Mouse (Mus musculus): ENCODE results near the gene Slc5a11.
A peak's percentile ranks its signal among the peaks of the same experiment; 100 is the strongest.

Gene Slc5a11

GRCm38 (mm10) chr7:123198695-123199094, 15.9 kb upstream of the Slc5a11 start:
- DNase-seq (ENCODE audit: low read depth, low spot score) = peak; percentile 8

GRCm38 (mm10) chr7:123199151-123199550, 15.4 kb upstream of the Slc5a11 start:
- Histone ChIP-seq H3K36me3 (ENCODE audit: control insufficient read depth, insufficient read depth, low read length, poor library complexity, severe bottlenecking) (no peaks in the 10 kb centered on the region), H3K27me3 (ENCODE audit: control insufficient read depth, insufficient read depth, low read length, poor library complexity, severe bottlenecking) (no peaks in the 10 kb centered on the region)
- DNase-seq (ENCODE audit: low read depth, low spot score) = no peak

More at GRCm38 (mm10) chr7:123198695-123199094, 15.9 kb upstream of the Slc5a11 start:
- Histone ChIP-seq H3K27me3 (ENCODE audit: control insufficient read depth, insufficient read depth, low read length, poor library complexity, severe bottlenecking) (no peaks in the 10 kb centered on the region), H3K36me3 (ENCODE audit: control insufficient read depth, insufficient read depth, low read length, poor library complexity, severe bottlenecking) (no peaks in the 10 kb centered on the region)

- Histone ChIP-seq H3K36me3 (ENCODE audit: control insufficient read depth, insufficient read depth, low read length, poor library complexity, severe bottlenecking) (no peaks in the 10 kb centered on the region), H3K27me3 (ENCODE audit: control insufficient read depth, insufficient read depth, low read length, poor library complexity, severe bottlenecking) (no peaks in the 10 kb centered on the region)
- no peak for DNase-seq (ENCODE audit: low read depth, low spot score)
Observed at GRCm38 (mm10) chr7:123199656-123200206, 14.8 kb upstream of the Slc5a11 start.

- no peak for DNase-seq (ENCODE audit: low read depth, low spot score)
- H3K36me3 ChIP-seq (ENCODE audit: control insufficient read depth, insufficient read depth, low read length, poor library complexity, severe bottlenecking) = no peaks in the 10 kb centered on the region
Observed at GRCm38 (mm10) chr7:123200722-123201121, 13.9 kb upstream of the Slc5a11 start.

GRCm38 (mm10) chr7:123205261-123205660, 9.3 kb upstream of the Slc5a11 start:
- H3K36me3 ChIP-seq (ENCODE audit: control insufficient read depth, insufficient read depth, low read length, poor library complexity, severe bottlenecking) = no peaks in the 10 kb centered on the region
- no peaks in the 10 kb centered on the region for H3K27me3 ChIP-seq (ENCODE audit: control insufficient read depth, insufficient read depth, low read length, poor library complexity, severe bottlenecking)
- DNase-seq (ENCODE audit: low read depth, low spot score) = peak; percentile 69

More at GRCm38 (mm10) chr7:123200722-123201121, 13.9 kb upstream of the Slc5a11 start:
- H3K27me3 ChIP-seq (ENCODE audit: control insufficient read depth, insufficient read depth, low read length, poor library complexity, severe bottlenecking) = no peaks in the 10 kb centered on the region

- no peaks in the 10 kb centered on the region for H3K36me3 ChIP-seq (ENCODE audit: control insufficient read depth, insufficient read depth, low read length, poor library complexity, severe bottlenecking)
- DNase-seq (ENCODE audit: low read depth, low spot score) = no peak
- H3K27me3 ChIP-seq (ENCODE audit: control insufficient read depth, insufficient read depth, low read length, poor library complexity, severe bottlenecking) = no peaks in the 10 kb centered on the region
Observed at GRCm38 (mm10) chr7:123207561-123207960, 7.0 kb upstream of the Slc5a11 start.

- Histone ChIP-seq H3K36me3 (ENCODE audit: control insufficient read depth, insufficient read depth, low read length, poor library complexity, severe bottlenecking) (no peaks in the 10 kb centered on the region), H3K27me3 (ENCODE audit: control insufficient read depth, insufficient read depth, low read length, poor library complexity, severe bottlenecking) (no peaks in the 10 kb centered on the region)
- DNase-seq (ENCODE audit: low read depth, low spot score) = no peak
Observed at GRCm38 (mm10) chr7:123209864-123210263, 4.7 kb upstream of the Slc5a11 start.

- Histone ChIP-seq H3K36me3 (ENCODE audit: control insufficient read depth, insufficient read depth, low read length, poor library complexity, severe bottlenecking) (no peaks in the 10 kb centered on the region), H3K27me3 (ENCODE audit: control insufficient read depth, insufficient read depth, low read length, poor library complexity, severe bottlenecking) (no peaks in the 10 kb centered on the region)
- DNase-seq (ENCODE audit: low read depth, low spot score) = no peak
Observed at GRCm38 (mm10) chr7:123211461-123211860, 3.1 kb upstream of the Slc5a11 start.

GRCm38 (mm10) chr7:123212316-123212715, 2.3 kb upstream of the Slc5a11 start:
- Histone ChIP-seq H3K27me3 (ENCODE audit: control insufficient read depth, insufficient read depth, low read length, poor library complexity, severe bottlenecking) (no peaks in the 10 kb centered on the region), H3K36me3 (ENCODE audit: control insufficient read depth, insufficient read depth, low read length, poor library complexity, severe bottlenecking) (no peaks in the 10 kb centered on the region)
- DNase-seq (ENCODE audit: low read depth, low spot score) = no peak

- no peak for DNase-seq (ENCODE audit: low read depth, low spot score)
- Histone ChIP-seq H3K36me3 (ENCODE audit: control insufficient read depth, insufficient read depth, low read length, poor library complexity, severe bottlenecking) (no peaks in the 10 kb centered on the region), H3K27me3 (ENCODE audit: control insufficient read depth, insufficient read depth, low read length, poor library complexity, severe bottlenecking) (no peaks in the 10 kb centered on the region)
Observed at GRCm38 (mm10) chr7:123215138-123215537, 558 bp downstream of the Slc5a11 start.

- no peak for DNase-seq (ENCODE audit: low read depth, low spot score)
- Histone ChIP-seq H3K27me3 (ENCODE audit: control insufficient read depth, insufficient read depth, low read length, poor library complexity, severe bottlenecking) (no peaks in the 10 kb centered on the region), H3K36me3 (ENCODE audit: control insufficient read depth, insufficient read depth, low read length, poor library complexity, severe bottlenecking) (no peaks in the 10 kb centered on the region)
Observed at GRCm38 (mm10) chr7:123217448-123218354, 3.1 kb downstream of the Slc5a11 start.

- Histone ChIP-seq H3K27me3 (ENCODE audit: control insufficient read depth, insufficient read depth, low read length, poor library complexity, severe bottlenecking) (no peaks in the 10 kb centered on the region), H3K36me3 (ENCODE audit: control insufficient read depth, insufficient read depth, low read length, poor library complexity, severe bottlenecking) (no peaks in the 10 kb centered on the region)
- DNase-seq (ENCODE audit: low read depth, low spot score) = no peak
Observed at GRCm38 (mm10) chr7:123218620-123219019, 4.0 kb downstream of the Slc5a11 start.

GRCm38 (mm10) chr7:123219781-123220632, 5.4 kb downstream of the Slc5a11 start:
- no peak for DNase-seq (ENCODE audit: low read depth, low spot score)
- no peaks in the 10 kb centered on the region for H3K27me3 ChIP-seq (ENCODE audit: control insufficient read depth, insufficient read depth, low read length, poor library complexity, severe bottlenecking)
- no peaks in the 10 kb centered on the region for H3K36me3 ChIP-seq (ENCODE audit: control insufficient read depth, insufficient read depth, low read length, poor library complexity, severe bottlenecking)

GRCm38 (mm10) chr7:123220633-123220942, 6.0 kb downstream of the Slc5a11 start:
- no peak for DNase-seq (ENCODE audit: low read depth, low spot score)
- Histone ChIP-seq H3K27me3 (ENCODE audit: control insufficient read depth, insufficient read depth, low read length, poor library complexity, severe bottlenecking) (no peaks in the 10 kb centered on the region), H3K36me3 (ENCODE audit: control insufficient read depth, insufficient read depth, low read length, poor library complexity, severe bottlenecking) (no peaks in the 10 kb centered on the region)

- no peaks in the 10 kb centered on the region for H3K27me3 ChIP-seq (ENCODE audit: control insufficient read depth, insufficient read depth, low read length, poor library complexity, severe bottlenecking)
- no peak for DNase-seq (ENCODE audit: low read depth, low spot score)
- no peaks in the 10 kb centered on the region for H3K36me3 ChIP-seq (ENCODE audit: control insufficient read depth, insufficient read depth, low read length, poor library complexity, severe bottlenecking)
Observed at GRCm38 (mm10) chr7:123224076-123224475, 9.5 kb downstream of the Slc5a11 start.
